Mouse (Mus musculus): ENCODE results near the gene Yars. TPM values are rescaled to one million over a fixed set of nuclear protein-coding genes. Genes with fewer than 3 reads are reported as not detected.

The Yars gene
- polyA plus RNA-seq (2015; fragmentation: Nextera tagmentation; extraction: Ambion mirVana) = 106 and 115 TPM in 2 replicates

DNA sequence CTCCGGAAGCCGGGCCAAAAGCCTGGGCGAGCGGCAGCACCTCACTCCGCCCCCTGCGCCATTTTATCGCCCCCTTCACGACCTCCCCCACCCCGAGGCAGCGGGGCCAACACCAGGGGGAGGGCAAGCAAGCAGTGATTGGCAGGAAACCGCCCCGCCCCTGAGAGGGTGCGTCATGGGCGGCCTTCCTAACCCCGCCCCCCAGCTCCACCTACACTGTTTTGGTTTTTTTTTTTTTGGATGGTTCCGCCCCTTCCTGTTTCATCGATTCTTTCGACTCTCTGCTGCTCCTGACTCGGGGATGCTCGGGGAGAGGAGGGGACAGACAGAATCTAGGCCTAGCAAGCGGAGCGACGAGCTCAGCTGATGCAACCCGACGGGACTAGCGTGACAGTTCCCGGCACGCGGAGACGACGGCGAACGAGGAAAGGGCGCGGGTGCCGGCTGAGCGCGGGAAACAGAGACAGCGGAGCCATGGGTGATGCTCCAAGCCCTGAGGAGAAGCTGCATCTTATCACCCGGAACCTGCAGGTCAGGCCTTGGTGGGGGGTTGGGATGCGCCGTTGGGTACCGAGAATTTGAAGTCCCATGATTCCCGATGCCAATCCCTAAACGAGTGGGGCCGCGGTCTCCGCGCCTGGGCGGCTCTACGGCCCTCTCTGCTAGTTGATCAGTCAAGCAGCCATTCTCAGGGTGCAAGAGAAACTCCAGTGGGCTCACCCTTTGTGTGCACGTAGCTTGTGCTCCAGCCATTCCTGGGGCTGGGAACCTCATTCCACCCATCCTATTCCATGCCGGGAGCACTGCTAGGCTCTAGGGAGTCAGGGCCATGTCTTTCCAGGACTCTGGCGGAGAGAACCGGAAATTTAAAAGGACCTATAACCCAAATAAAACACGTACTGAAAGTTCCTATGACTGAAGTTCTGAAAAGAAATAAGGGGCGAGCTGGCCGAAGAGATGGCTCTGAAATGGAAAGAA, at the start of gene Yars, which contains the start of gene S100pbp:
TSS of gene Yars (plus strand) at position 219 of the 978 bp plus-strand sequence.
TSS of gene S100pbp (minus strand) at position 186 of the 978 bp plus-strand sequence.
- peaks cover 7% of the 10 kb centered on the region; the same call in 1 of the 2 replicates for H3K36me3 ChIP-seq
- peak within 1 kb of the TSS; percentile 89 for H3K27ac ChIP-seq (replicated peaks)
- WGBS = under 1% methylated on average over 58 of the region's 58 CpGs
- peak within 1 kb of the TSS; percentile 76 for H3K9ac ChIP-seq (replicated peaks)
- peak within 1 kb of the TSS; percentile 78 for H3K4me2 ChIP-seq (replicated peaks)
- H3K4me1 ChIP-seq = peaks cover 27% of the 10 kb centered on the region
- H3K4me3 ChIP-seq = peak within 1 kb of the TSS; percentile 84
- ATAC-seq (replicated peaks) = peak; percentile 89
- H3K27me3 ChIP-seq = no peaks in the 10 kb centered on the region
- H3K9me3 ChIP-seq = no peaks in the 10 kb centered on the region

DNA sequence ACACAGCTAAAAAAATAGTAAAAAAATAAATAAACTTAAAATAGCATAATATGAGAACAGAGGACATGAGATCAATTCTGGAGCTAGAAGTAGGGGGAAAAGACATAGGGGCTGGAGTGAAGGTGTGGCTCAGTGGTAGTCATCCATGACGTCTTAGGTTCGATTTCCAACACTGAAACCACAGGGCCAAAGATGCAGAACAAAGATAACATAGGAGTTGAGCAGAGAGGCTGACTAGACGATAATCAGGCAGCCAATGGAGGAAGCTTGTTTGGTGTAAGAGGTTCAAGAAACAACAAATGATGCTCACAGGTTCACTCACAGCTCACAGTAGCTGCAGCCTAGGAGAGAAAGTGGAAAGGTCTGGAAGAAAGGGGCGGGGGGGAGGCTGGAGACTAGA, 48.8 kb upstream of the Yars start:
- H3K9me3 ChIP-seq = no peaks in the 10 kb centered on the region
- H3K36me3 ChIP-seq = no peaks in the 10 kb centered on the region
- no peak overlapping the region for H3K4me2 ChIP-seq (replicated peaks)
- WGBS = 87% methylated on average over 4 of the region's 4 CpGs
- no peak overlapping the region for H3K4me3 ChIP-seq
- no peak overlapping the region for H3K27ac ChIP-seq (replicated peaks)
- no peak for ATAC-seq (replicated peaks)
- no peak overlapping the region for H3K9ac ChIP-seq (replicated peaks)
- peaks cover 43% of the 10 kb centered on the region for H3K4me1 ChIP-seq
- H3K27me3 ChIP-seq = peaks cover 14% of the 10 kb centered on the region

DNA sequence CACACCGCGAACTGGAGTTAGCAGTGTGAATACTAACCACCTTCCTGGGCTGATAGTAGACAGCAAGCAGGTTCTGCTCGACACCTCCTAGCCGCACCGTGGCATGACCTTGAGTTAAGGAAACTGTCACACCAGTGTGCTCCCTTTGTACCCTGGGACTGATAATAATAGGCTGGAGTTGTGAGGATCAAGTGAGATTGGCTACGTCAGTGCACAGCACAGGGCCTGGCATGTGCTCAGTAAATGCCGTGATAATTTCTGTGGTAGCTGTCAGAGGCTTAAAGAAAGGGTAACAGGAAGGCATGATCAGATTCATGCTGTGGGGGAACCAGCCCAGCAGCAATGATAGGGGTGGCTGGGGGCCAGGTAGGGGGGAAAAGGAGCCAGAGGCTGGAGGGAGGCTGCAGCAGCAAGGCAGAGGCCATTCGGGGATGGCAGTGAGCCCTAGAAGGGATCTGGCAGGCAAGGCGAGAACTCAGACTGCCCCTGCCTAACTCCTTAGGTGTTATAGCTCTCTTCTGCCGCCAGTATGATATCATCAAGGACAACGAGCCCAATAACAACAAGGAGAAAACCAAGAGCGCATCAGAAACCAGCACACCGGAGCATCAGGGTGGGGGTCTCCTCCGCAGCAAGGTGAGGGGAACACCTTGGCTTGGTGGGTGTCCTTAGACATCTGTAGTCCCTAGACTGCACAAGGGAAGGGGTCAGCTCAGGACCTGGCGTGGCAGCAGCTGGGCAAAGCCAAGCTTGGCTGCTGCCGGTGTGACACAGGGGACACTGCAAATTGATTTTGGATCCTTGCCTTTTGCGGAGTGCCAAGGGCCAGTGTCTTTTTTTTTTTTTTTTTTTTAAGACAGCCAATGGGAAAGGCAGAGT, 47.8 kb upstream of the Yars start:
- no peak for ATAC-seq (replicated peaks)
- peaks cover 38% of the 10 kb centered on the region for H3K4me1 ChIP-seq
- no peak overlapping the region for H3K27ac ChIP-seq (replicated peaks)

DNA sequence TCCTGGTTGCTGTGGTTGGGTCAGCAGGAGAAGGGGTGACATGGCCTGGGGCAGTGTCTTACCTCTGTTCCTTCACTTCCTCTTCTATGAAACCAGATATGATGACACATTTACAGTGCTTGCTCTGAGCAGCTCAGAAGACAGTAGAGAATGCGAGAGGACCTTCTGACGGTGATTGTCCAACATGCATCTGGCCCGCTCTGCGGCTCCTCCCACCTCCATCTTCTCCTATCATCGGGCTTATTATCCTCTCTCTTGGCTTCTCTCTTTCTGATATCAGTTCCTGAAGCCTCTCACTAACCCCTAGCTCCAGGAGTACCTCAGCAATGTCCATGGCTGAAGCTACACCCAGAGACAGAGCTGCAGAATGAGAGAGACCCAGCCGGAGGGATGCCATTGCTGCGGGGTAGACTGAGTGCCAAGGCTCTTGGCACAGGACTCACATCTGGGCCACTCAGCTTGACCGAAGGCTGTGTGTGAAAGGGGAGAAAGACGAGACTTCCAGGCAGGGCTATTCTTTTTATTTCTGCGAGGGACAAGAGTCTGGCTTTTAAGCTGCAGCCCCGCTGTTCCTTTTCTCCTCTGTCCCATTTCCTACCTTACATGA, 47.0 kb upstream of the Yars start:
- H3K4me3 ChIP-seq = no peak overlapping the region
- H3K4me2 ChIP-seq (replicated peaks) = no peak overlapping the region
- H3K4me1 ChIP-seq = peaks cover 37% of the 10 kb centered on the region
- H3K36me3 ChIP-seq = no peaks in the 10 kb centered on the region
- no peak for ATAC-seq (replicated peaks)
- H3K9ac ChIP-seq (replicated peaks) = no peak overlapping the region
- H3K27me3 ChIP-seq = peaks cover 6% of the 10 kb centered on the region; the same call in 1 of the 2 replicates
- 79% methylated on average over 11 of the region's 11 CpGs for WGBS
- no peaks in the 10 kb centered on the region for H3K9me3 ChIP-seq
- H3K27ac ChIP-seq (replicated peaks) = no peak overlapping the region

More for the DNA sequence above, 47.8 kb upstream of the Yars start:
- Histone ChIP-seq H3K27me3 (peaks cover 11% of the 10 kb centered on the region; the same call in 1 of the 2 replicates), H3K4me2 (replicated peaks) (no peak overlapping the region), H3K4me3 (no peak overlapping the region), H3K36me3 (no peaks in the 10 kb centered on the region), H3K9ac (replicated peaks) (no peak overlapping the region), H3K9me3 (no peaks in the 10 kb centered on the region)
- 69% methylated on average over 17 of the region's 17 CpGs for WGBS

DNA sequence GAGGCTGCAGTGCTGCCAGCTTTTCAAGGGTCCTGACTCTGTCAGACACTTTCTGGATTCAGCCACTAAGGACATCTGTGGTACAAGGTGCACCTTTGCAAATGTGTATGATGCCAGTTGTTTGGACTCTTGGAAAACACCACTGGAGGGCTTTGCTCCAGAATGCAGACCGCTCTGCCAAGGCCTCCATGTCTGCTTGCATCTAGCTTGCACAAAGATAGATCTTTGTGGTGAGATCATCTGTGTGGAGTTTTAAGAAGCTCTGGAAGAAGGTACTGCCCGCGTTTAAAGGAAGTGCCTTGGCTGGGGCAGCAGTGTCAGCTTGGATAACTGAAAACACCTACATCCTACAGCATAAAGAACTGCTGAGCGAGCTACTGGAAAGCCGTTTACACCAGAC, 46.1 kb upstream of the Yars start:
- 0 out of 2 replicates have a peak overlapping the region, but pooled peaks have one; percentile 86 for H3K27ac ChIP-seq (replicated peaks)
- 86% methylated on average over 5 of the region's 5 CpGs for WGBS
- ATAC-seq (replicated peaks) = no peak

DNA sequence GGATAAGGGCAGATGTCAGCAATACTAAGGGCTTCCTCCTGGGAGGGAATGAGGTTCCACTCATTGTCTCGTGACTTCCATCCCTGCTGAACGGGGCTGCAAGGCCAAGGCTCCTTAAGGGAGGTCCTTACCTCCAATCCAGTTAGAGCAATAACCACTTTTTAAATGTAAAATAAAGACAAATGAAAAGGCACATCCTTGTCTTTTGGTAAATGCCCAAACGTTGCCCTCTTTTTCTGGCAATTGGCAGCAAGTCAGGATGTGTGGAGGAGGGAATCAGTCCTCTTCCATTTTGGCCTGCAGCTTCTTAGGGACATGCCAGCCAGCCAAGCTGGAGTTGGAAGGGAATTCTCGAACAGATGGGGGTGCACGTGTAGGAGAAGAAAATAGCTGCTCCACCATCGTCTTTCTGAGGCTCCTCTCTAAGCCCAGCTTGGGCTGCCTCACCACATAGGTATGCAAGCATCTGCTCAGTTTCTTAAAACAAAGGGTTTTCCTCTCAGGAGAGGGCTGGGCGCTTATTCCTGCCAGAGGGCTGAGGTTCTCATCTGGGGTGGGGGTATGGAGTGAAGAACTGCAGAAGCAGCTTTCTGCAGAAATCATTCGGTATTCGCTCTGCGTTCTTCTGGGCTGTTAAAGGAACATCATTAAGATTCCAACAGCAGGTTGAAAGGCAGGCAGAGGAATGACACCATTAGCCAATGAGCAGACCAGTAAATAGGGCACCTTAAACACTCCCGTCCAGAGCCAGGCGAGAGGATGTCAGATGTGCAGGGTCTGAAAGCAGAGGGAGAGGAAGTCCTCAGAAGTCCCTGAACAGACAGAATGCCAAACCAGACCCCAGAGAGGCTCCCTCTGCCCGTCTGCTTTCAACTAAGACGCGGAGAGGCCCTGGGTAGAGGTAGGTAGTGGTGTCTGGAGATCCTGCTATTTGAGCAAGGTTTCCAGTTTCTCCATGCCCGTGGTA, 44.9 kb upstream of the Yars start:
- Histone ChIP-seq H3K27ac (replicated peaks) (peak overlapping the region; percentile 86), H3K9me3 (no peaks in the 10 kb centered on the region), H3K27me3 (no peaks in the 10 kb centered on the region), H3K36me3 (peaks cover 6% of the 10 kb centered on the region; the same call in 1 of the 2 replicates), H3K4me3 (no peak overlapping the region), H3K4me2 (replicated peaks) (peak overlapping the region; percentile 14), H3K4me1 (peaks cover 47% of the 10 kb centered on the region), H3K9ac (replicated peaks) (no peak overlapping the region)
- peak; percentile 83 for ATAC-seq (replicated peaks)
- 36% methylated on average over 16 of the region's 16 CpGs for WGBS

More for the DNA sequence above, 46.1 kb upstream of the Yars start:
- H3K27me3 ChIP-seq = no peaks in the 10 kb centered on the region
- no peaks in the 10 kb centered on the region for H3K36me3 ChIP-seq
- H3K9ac ChIP-seq (replicated peaks) = no peak overlapping the region
- H3K9me3 ChIP-seq = no peaks in the 10 kb centered on the region
- H3K4me3 ChIP-seq = no peak overlapping the region
- peaks cover 45% of the 10 kb centered on the region for H3K4me1 ChIP-seq
- no peak overlapping the region for H3K4me2 ChIP-seq (replicated peaks)

DNA sequence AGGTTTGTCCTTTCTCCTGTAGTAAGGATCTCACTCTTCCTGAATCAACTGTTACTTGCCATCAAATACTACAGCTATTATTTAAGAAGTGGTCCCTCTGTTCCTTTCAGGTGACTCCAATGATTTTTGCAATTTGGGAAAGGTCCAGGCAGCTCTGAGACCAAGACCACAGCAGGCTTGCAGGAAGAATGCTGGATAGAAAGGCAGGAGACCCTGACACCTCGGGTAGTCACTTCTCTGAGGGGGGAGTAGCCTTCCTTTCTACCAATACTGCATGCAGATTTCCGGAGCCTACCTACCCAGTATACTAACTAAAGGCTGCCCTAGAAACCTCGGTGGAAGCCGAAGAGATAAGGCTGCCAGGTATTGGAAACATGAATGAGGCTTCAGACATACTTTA, 44.1 kb upstream of the Yars start:
- 68% methylated on average over 4 of the region's 4 CpGs for WGBS
- Histone ChIP-seq H3K4me3 (no peak overlapping the region), H3K4me1 (peaks cover 47% of the 10 kb centered on the region), H3K4me2 (replicated peaks) (no peak overlapping the region), H3K9me3 (no peaks in the 10 kb centered on the region), H3K27me3 (no peaks in the 10 kb centered on the region), H3K27ac (replicated peaks) (peak overlapping the region; percentile 86), H3K9ac (replicated peaks) (no peak overlapping the region), H3K36me3 (peaks cover 7% of the 10 kb centered on the region; the same call in 1 of the 2 replicates)
- ATAC-seq (replicated peaks) = no peak

DNA sequence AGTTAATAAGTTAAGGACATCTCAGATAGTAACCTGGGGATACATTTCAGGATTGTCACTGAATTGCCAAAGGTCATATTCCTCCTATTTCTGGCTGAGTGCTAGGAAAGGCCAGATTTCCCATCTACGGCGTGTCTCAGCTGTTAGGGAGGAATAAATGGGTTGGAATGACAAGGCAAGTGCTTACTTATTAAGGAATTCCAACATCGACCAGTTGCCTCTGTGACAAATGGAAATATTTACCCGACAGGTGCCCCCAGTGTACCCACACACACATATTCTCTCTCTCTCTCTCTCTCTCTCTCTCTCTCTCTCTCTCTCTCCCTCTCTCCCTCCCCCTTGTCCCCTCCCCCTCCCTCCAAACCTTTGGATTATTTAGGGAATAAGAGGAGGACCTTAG, 43.6 kb upstream of the Yars start:
- Histone ChIP-seq H3K4me2 (replicated peaks) (no peak overlapping the region), H3K36me3 (peaks cover 7% of the 10 kb centered on the region; the same call in 1 of the 2 replicates), H3K27ac (replicated peaks) (no peak overlapping the region), H3K27me3 (no peaks in the 10 kb centered on the region), H3K9ac (replicated peaks) (no peak overlapping the region), H3K9me3 (no peaks in the 10 kb centered on the region), H3K4me3 (no peak overlapping the region), H3K4me1 (peaks cover 47% of the 10 kb centered on the region)
- WGBS = 79% methylated on average over 4 of the region's 4 CpGs
- ATAC-seq (replicated peaks) = no peak

DNA sequence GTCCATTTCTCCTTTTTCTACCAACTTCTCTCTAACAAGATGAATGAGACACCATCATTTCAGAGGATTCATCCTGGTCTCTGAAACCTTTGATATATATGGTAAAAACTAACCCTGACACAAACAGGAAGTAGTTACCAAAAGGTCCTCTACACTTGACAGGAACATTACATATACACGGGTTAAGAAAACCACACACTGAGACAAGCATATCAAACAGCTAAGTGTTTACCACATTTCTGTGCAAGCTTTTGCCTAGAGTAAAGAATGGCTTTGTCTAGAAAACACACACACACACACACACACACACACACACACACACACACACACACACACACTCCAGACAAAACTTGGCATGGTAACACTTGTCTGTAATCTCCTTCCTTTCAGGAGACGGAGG, 43.2 kb upstream of the Yars start:
- H3K4me3 ChIP-seq = no peak overlapping the region
- no peak overlapping the region for H3K9ac ChIP-seq (replicated peaks)
- peaks cover 47% of the 10 kb centered on the region for H3K4me1 ChIP-seq
- H3K9me3 ChIP-seq = no peaks in the 10 kb centered on the region
- no peak overlapping the region for H3K4me2 ChIP-seq (replicated peaks)
- no peak overlapping the region for H3K27ac ChIP-seq (replicated peaks)
- H3K27me3 ChIP-seq = no peaks in the 10 kb centered on the region
- WGBS = 60% methylated on average over 2 of the region's 2 CpGs
- ATAC-seq (replicated peaks) = no peak
- peaks cover 7% of the 10 kb centered on the region; the same call in 1 of the 2 replicates for H3K36me3 ChIP-seq

DNA sequence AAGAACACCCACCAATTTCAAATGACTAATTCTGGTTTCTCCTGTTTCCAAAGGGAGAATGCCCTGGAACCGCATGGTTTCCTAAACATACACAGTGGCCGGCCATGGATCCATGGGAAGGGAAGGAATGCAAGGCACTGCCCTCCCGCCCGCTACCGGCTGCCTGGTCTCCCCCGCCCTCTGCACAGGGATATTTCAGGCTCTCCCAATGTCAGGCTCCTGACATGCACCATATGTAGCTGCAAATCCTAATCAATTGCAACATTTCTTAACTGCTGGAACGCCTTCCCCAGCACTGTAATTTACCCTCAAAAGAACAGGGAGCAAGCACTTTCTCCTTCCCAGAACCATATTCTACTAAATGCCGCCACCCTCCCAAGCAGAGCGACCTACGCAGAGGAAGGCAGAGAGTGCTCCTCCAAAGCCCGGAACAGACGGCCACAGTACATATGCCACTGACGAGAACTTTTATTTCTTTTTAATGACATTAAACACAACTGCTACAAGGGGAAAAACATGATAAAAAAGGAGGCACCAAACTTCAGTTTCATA, 41.9 kb upstream of the Yars start:
- no peak for ATAC-seq (replicated peaks)
- 79% methylated on average over 13 of the region's 13 CpGs for WGBS

More for the DNA sequence above, 41.9 kb upstream of the Yars start:
- no peak overlapping the region for H3K4me3 ChIP-seq
- H3K4me1 ChIP-seq = peaks cover 39% of the 10 kb centered on the region
- H3K9ac ChIP-seq (replicated peaks) = no peak overlapping the region
- no peaks in the 10 kb centered on the region for H3K9me3 ChIP-seq
- no peak overlapping the region for H3K27ac ChIP-seq (replicated peaks)
- H3K4me2 ChIP-seq (replicated peaks) = no peak overlapping the region
- no peaks in the 10 kb centered on the region for H3K27me3 ChIP-seq
- H3K36me3 ChIP-seq = peaks cover 8% of the 10 kb centered on the region; the same call in 1 of the 2 replicates

Measured in forebrain, embryonic 15.5 days (tissue).